Mouse (Mus musculus) hindbrain, embryonic 13.5 days (tissue): ENCODE results near the gene Hoxa10. TPM values are rescaled to one million over a fixed set of nuclear protein-coding genes. Genes with fewer than 3 reads are reported as not detected.
A peak's percentile ranks its signal among the peaks of the same experiment; 100 is the strongest.

Source experiments
- ATAC-seq: fragments of 200-750 bp; cut with Nextera tagmentation; 2 replicates; pipeline ENCODE4 v1.8.0; 2017; ENCODE audit warnings: moderate TSS enrichment; ENCODE audit not compliant: low FRiP score
- H3K27ac ChIP-seq: fragments of 300-500 bp; sonication (generic); 2 replicates; pipeline ENCODE4 v1.5.1; 2015; ENCODE audit warnings: inconsistent platforms, mild to moderate bottlenecking, moderate library complexity
- H3K27me3 ChIP-seq: fragments of 300-500 bp; sonication (generic); 2 replicates; pipeline ENCODE4 v1.6.1; 2015; ENCODE audit warnings: mild to moderate bottlenecking, inconsistent platforms
- H3K36me3 ChIP-seq: fragments of 300-500 bp; sonication (generic); 2 replicates; pipeline ENCODE4 v1.6.1; 2015; ENCODE audit warnings: mild to moderate bottlenecking, inconsistent platforms
- H3K4me1 ChIP-seq: fragments of 300-500 bp; sonication (generic); replicated peaks from 2 replicates; pipeline ENCODE4 v1.6.1; 2015; ENCODE audit warnings: inconsistent platforms
- H3K4me2 ChIP-seq: fragments of 300-500 bp; sonication (generic); 2 replicates; pipeline ENCODE4 v1.6.1; 2015; ENCODE audit warnings: inconsistent platforms, mild to moderate bottlenecking, moderate library complexity
- H3K4me3 ChIP-seq: fragments of 300-500 bp; sonication (generic); 2 replicates; pipeline ENCODE4 v1.5.1; 2015; ENCODE audit warnings: mild to moderate bottlenecking, inconsistent platforms
- H3K9ac ChIP-seq: fragments of 300-500 bp; sonication (generic); 2 replicates; pipeline ENCODE4 v1.6.1; 2015; ENCODE audit warnings: mild to moderate bottlenecking, inconsistent platforms
- H3K9me3 ChIP-seq: fragments of 300-500 bp; sonication (generic); 2 replicates; pipeline ENCODE4 v1.6.1; 2016; ENCODE audit warnings: inconsistent platforms
- WGBS: fragments of 180-500 bp; shearing (Covaris S2); methylation state at CpG from one replicate; pipeline ENCODE4 v1.1.7; 2015; 5-methylcytosine and 5-hydroxymethylcytosine counted together
- polyA plus RNA-seq: library from polyadenylated mRNA; unstranded; fragments of >200 nt; fragmentation: Nextera tagmentation; extraction: Ambion mirVana; gene quantifications from 2 replicates; pipeline ENCODE4 v1.2.1, GENCODE M21; 2015

Gene Hoxa10
- polyA plus RNA-seq, 1 experiment from 2014 or later: 0.22 TPM

DNA sequence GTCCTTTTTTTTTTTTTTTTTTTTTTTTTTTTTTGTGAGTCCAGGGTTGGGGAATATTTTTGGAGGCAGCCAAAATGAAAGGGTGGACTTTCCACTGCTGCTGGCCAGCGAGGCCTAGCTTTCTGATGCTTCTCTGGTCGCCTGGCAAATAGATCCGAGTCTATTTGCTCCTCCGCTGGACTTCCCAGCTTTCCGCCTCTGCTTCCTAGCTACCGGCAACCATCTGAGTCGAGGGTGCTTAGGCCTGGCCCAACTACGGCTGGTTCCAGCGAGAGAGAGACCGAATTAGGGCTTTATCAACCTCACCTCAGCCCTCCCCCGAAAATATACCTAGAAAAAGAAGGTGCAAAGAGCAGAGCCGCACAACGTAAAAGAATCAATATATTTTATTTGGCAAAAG lies 17.9 kb downstream of the Hoxa10 start:
- H3K27ac ChIP-seq: no peak overlapping the region
- no peak overlapping the region for H3K4me3 ChIP-seq
- ATAC-seq: no peak
- H3K9ac ChIP-seq: no peak overlapping the region
- 9% methylated on average over 13 of the region's 13 CpGs for WGBS
- no peak overlapping the region for H3K4me2 ChIP-seq
- peaks cover 100% of the 10 kb centered on the region for H3K27me3 ChIP-seq
- no peaks in the 10 kb centered on the region for H3K9me3 ChIP-seq
- H3K4me1 ChIP-seq: peaks cover 8% of the 10 kb centered on the region
- H3K36me3 ChIP-seq: no peaks in the 10 kb centered on the region

DNA sequence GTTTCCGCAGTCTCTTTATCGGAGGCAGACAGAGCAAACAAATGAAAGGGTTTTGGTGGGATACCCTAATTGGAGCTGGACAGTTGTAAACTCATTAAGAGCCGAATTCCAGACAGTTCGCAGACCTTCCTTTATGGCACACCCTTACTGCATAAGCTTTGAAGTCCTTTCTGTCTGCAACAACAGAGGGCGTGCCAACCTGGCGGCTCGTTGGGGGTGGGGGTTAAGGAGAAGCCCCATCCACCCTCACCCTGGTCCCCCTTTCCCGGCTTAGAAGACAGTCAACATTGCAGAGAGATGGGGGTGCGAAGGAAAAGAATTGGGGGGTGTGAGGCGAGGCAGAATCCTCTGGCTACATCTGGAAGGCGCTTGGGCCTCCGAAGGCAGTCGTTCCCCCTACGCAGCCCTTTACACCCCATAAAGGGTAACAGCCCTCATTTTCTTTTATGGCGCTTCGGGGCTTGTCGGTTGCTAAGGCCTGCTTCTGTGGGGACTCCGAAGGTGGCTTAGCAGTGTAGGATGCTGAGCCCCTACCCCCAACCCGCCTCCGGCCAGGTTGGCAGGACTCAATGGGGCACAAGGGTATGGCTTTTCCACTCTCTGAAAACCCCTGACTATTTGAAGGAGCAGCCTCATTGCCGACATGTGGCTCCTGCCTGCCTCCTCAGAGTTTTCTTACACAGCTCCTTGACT lies 18.5 kb downstream of the Hoxa10 start:
- Histone ChIP-seq H3K4me2 (peak overlapping the region; percentile 76), H3K36me3 (no peaks in the 10 kb centered on the region), H3K27ac (no peak overlapping the region), H3K27me3 (peaks cover 100% of the 10 kb centered on the region), H3K4me3 (peak overlapping the region; percentile 49), H3K4me1 (peaks cover 13% of the 10 kb centered on the region), H3K9ac (no peak overlapping the region), H3K9me3 (no peaks in the 10 kb centered on the region)
- 0 out of 2 replicates have a peak, but pooled peaks have one; percentile 2 for ATAC-seq
- 7% methylated on average over 21 of the region's 21 CpGs for WGBS

DNA sequence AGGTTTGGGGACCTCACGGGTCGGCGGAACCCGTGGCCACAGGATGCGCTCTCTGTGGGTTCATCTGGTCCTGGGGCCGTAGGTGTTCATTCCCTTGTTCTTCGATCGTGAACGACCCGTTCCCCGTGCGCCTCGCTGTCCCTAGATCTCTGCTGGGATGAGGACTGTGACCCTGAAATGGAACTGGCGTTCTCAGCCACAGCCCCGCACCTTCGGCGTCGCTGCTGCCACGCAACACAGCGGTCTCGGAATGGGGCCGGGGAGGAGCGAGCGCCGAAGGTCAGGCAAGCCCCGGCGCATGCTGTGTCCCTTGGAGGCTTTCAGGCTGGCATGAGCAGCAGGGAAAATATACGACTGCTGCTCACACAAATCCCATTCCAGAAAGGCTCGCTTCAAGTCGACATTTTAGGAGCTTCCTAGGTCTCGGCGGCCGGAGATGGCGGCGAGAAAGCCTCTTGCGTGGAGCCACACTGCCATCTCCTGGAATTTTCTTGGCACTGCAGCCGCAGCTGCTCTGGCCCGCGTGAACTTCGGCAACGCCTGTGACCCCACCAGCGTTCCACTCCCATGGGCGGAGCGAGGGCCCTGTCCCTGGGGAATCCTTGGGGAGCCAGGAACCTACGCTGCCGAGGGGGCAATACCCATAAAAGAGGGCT lies 19.2 kb downstream of the Hoxa10 start, which contains the start of gene Hoxa7:
Gene Hoxa7, minus strand, starts transcription at position 518 of the 656 bp plus-strand sequence.
- peaks cover 18% of the 10 kb centered on the region for H3K4me1 ChIP-seq
- H3K9ac ChIP-seq: peak within 1 kb of the TSS; percentile 66
- WGBS: under 1% methylated on average over 46 of the region's 46 CpGs
- no peaks in the 10 kb centered on the region for H3K9me3 ChIP-seq
- peaks cover 100% of the 10 kb centered on the region for H3K27me3 ChIP-seq
- H3K4me3 ChIP-seq: peak within 1 kb of the TSS; percentile 49
- peak; percentile 40 for ATAC-seq
- H3K27ac ChIP-seq: peak within 1 kb of the TSS; percentile 30; the same call in 1 of the 2 replicates
- H3K4me2 ChIP-seq: peak within 1 kb of the TSS; percentile 76
- no peaks in the 10 kb centered on the region for H3K36me3 ChIP-seq

DNA sequence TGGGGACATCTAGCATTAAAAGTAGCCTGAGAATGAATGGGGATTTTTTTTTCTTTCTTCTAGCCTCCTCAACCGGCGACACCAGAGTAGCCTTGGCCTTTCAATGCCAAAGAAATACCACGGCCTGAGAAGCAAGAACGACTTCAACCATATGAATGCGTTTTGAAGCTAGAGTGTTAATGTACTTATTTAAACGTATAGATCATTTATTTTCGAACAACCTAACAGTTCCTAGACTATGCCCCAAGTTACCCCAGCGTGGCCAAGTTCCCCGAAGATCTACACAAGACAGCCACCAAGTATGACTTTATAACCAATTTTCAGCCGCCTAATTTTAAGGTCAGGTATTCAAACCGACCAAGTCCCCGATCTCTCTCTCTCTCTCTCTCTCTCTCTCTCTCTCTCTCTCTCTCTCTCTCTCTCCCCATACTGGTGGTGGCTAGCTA lies 19.8 kb downstream of the Hoxa10 start:
- Histone ChIP-seq H3K27me3 (peaks cover 100% of the 10 kb centered on the region), H3K4me1 (peaks cover 19% of the 10 kb centered on the region)
- ATAC-seq: no peak

DNA sequence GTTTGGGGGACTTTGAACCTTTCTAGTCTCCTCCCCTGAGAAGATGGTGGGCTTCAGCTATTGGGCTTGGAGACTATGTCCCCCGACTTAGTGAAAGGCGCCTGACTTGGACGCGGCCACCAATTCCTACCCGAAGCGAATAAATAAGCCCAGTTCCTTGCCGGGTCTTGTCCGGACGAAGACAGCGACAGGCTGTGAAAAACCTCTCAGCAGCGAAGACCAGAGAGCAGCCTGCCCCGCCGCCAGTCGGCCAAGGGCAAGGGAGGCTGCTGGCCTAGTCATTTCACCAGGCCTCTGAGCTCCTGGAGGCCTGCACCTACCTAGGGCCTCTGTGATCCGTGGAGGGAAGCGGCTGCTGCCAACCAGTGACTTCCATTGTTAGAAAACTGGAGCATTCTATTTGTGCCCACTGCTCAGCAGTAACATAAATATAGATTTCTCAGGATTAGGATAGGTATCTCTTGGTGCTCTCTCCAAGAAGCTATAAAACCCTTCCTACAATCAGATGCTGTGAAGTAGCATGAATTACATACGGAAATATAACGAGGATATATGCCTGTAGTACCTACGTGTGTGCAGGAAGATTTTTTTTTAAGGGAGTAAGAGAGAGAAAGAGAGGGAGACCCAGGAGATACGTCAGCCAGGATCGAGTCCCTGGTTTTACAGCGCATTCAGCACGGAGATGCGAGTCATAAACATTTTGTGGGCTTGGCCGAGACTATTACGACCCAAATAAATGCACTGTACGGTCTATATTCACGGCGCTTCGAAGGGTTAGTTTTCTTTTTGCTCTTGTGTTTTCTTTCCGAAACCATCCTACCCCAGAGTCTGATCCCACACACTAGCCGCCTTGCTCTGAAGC lies 20.4 kb downstream of the Hoxa10 start:
- no peak overlapping the region for H3K4me2 ChIP-seq
- H3K27me3 ChIP-seq: peaks cover 100% of the 10 kb centered on the region
- no peak for ATAC-seq
- H3K9me3 ChIP-seq: no peaks in the 10 kb centered on the region
- no peak overlapping the region for H3K27ac ChIP-seq
- H3K36me3 ChIP-seq: no peaks in the 10 kb centered on the region
- H3K9ac ChIP-seq: no peak overlapping the region
- H3K4me1 ChIP-seq: peaks cover 21% of the 10 kb centered on the region
- no peak overlapping the region for H3K4me3 ChIP-seq
- 13% methylated on average over 32 of the region's 32 CpGs for WGBS

More for the DNA sequence above, 19.8 kb downstream of the Hoxa10 start:
- 8% methylated on average over 12 of the region's 12 CpGs for WGBS
- no peak overlapping the region for H3K27ac ChIP-seq
- peak overlapping the region; percentile 49; the same call in 1 of the 2 replicates for H3K4me3 ChIP-seq
- H3K36me3 ChIP-seq: no peaks in the 10 kb centered on the region
- H3K9ac ChIP-seq: no peak overlapping the region
- peak overlapping the region; percentile 76 for H3K4me2 ChIP-seq
- H3K9me3 ChIP-seq: no peaks in the 10 kb centered on the region

DNA sequence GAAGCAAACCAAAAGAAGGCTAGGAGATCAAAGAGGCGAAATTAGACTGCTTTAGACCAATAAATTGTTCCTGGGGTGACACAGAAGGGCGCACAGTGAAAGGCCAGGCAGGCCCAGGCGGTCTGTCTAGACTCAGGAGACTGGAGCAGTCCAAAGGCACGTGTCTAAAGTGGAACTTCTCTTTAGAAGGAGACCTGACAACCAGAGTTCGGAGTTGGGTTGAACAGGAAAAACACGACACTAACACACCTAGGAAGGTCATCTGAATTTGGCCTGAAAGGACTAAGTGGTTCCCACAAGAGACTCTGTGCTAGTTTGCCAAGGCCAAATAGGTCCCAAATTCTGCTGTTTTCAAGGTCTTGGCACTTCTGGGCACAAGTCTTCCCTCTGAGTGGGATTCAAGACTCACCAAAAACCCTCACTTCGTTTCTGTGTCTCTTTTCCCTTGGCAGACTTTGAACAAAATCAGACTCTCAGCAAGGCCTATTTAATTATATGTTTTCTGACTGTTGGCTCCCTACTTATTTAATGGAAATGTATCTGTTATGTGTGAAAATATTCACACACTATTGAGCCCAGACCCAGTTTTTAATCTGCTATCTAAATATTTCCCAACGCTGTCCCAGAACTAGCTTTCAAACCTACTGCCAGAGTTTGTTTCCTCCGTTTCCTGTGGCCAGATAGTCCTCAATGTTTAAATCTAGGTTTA lies 21.3 kb downstream of the Hoxa10 start:
- no peak overlapping the region for H3K4me3 ChIP-seq
- WGBS: 20% methylated on average over 9 of the region's 9 CpGs
- H3K27me3 ChIP-seq: peaks cover 100% of the 10 kb centered on the region
- no peak overlapping the region for H3K27ac ChIP-seq
- no peak overlapping the region for H3K9ac ChIP-seq
- no peaks in the 10 kb centered on the region for H3K9me3 ChIP-seq
- H3K4me2 ChIP-seq: no peak overlapping the region
- peaks cover 21% of the 10 kb centered on the region for H3K4me1 ChIP-seq
- no peak for ATAC-seq
- no peaks in the 10 kb centered on the region for H3K36me3 ChIP-seq

DNA sequence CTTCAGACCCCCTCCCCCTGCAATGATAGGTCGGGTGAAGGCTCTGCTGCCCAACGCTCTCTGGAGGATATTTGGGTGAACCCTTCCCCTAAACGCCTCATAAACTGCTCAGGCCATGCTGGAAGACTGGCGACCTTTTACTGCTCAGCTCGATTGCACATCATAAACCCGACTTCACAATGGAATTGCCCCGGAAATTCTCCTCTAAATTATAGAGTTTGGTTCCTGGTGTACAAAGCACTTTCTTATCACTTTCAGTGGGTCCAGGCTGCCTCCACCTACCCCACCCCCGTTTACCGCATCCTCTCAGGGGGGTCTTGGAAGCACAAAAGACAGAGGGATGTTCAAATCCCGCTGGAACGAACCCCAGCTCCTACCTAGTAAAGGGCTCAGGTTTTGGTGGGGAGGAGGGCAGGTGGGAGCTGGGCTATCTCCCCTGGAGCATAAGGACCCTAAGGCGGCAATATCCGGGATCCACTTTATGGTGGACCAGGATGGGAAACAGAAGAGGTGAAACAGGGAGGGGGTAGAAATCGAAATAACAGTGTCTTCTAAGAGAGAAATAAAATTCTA lies 21.9 kb downstream of the Hoxa10 start:
- ATAC-seq: no peak
- H3K9ac ChIP-seq: no peak overlapping the region
- no peak overlapping the region for H3K4me3 ChIP-seq
- H3K4me2 ChIP-seq: no peak overlapping the region
- no peak overlapping the region for H3K27ac ChIP-seq
- H3K27me3 ChIP-seq: peaks cover 100% of the 10 kb centered on the region
- no peaks in the 10 kb centered on the region for H3K36me3 ChIP-seq
- peaks cover 21% of the 10 kb centered on the region for H3K4me1 ChIP-seq
- no peaks in the 10 kb centered on the region for H3K9me3 ChIP-seq
- WGBS: 8% methylated on average over 14 of the region's 14 CpGs

DNA sequence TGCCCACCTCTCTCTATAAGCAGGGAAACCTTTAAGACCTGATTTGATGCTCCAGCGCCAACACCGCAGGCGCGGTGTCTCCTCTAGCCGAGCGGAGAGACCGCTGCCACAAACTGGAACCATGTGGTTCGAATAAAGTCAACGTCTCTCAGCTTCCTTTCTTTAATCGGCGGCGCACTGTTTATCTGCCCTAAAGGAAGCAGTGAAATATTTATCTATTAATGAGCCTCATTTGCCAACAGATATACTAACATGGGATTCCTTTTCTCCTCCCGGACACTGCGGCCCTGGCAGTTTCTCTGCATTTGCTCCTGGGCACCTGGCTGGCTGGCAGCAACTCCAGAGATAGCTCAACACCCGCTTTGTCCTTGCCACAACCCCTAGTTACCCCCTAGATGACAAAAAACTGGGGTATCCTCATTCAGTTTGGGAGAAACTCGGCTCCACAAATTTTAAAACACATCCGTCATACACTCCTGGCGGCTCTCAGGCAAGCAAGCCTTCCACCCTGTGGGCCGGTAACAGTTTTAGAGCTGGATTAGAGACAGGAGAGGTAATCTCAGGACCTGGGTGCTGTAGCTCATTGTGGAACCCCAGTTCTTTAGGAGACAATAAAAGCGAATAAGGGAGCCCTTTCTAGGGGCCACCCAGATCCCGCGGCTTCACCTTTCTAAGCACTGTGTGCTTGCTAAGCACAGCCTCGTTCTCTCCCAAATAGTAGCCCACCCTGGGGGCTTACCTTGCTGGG lies 22.6 kb downstream of the Hoxa10 start:
- Histone ChIP-seq H3K9ac (no peak overlapping the region), H3K9me3 (no peaks in the 10 kb centered on the region), H3K27ac (no peak overlapping the region; the same call in 1 of the 2 replicates), H3K4me1 (peaks cover 22% of the 10 kb centered on the region), H3K27me3 (peaks cover 100% of the 10 kb centered on the region), H3K36me3 (no peaks in the 10 kb centered on the region), H3K4me2 (peak overlapping the region; percentile 44), H3K4me3 (peak overlapping the region; percentile 33)
- ATAC-seq: no peak
- 5% methylated on average over 23 of the region's 23 CpGs for WGBS

DNA sequence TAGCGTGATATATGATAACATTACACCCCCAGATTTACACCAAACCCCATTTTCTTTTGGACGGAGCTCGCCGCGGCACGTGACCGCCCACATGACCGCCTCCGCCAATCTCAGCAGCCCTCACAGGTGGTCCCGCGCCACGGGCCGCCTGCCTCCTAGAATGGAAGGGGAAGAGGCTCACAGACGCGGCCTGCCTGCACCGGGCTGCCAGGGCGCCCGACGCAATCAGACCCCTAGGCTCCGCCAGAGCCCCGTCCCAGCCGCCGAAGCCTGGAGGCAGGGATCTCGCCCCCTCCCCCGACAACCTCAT lies 23.2 kb downstream of the Hoxa10 start:
- Histone ChIP-seq H3K4me2 (peak overlapping the region; percentile 44), H3K9ac (no peak overlapping the region), H3K4me3 (peak overlapping the region; percentile 33), H3K36me3 (no peaks in the 10 kb centered on the region), H3K9me3 (no peaks in the 10 kb centered on the region), H3K27me3 (peaks cover 100% of the 10 kb centered on the region), H3K4me1 (peaks cover 28% of the 10 kb centered on the region), H3K27ac (no peak overlapping the region)
- WGBS: under 1% methylated on average over 24 of the region's 25 CpGs
- peak; percentile 46; the same call in 1 of the 2 replicates for ATAC-seq

DNA sequence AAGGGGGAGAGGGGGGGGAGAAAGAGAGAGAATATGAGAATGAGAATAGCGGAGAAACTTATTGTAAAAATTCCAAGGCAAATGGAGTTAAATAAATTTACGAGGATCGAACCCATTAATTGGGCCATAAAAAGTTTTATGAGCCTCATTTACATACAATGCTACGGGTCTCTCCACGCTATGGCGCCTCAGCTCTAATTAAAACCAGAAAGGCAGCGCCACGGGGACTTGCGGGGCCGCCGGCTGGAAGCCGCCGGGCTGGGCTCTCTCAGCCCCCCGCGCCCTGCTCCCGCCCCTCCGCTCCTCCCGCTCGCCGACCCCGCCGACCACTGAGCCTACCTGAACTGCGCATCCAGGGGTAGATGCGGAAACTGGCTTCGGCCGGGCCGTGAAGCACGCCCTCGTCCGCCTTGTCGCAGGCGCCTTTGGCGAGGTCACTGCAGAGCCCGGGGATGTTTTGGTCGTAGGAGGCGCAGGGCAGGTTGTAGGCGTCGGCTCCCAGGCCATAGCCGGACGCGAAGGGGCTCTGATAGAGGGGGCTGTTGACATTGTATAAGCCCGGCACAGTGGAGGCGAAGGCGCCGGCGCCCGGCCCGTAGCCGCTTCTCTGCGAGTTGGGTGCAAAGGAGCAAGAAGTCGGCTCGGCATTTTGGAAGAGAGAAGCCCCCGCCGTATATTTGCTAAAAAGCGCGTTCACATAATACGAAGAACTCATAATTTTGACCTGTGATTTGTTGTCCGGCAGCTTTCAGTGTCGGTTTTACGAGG lies 23.8 kb downstream of the Hoxa10 start:
- 2% methylated on average over 60 of the region's 60 CpGs for WGBS
- no peak for ATAC-seq
- peak overlapping the region; percentile 33 for H3K4me3 ChIP-seq
- H3K9me3 ChIP-seq: no peaks in the 10 kb centered on the region
- H3K4me1 ChIP-seq: peaks cover 33% of the 10 kb centered on the region
- peak overlapping the region; percentile 48; the same call in 1 of the 2 replicates for H3K27ac ChIP-seq
- no peaks in the 10 kb centered on the region for H3K36me3 ChIP-seq
- H3K9ac ChIP-seq: peak overlapping the region; percentile 63
- H3K27me3 ChIP-seq: peaks cover 100% of the 10 kb centered on the region
- H3K4me2 ChIP-seq: peak overlapping the region; percentile 44
